Mouse (Mus musculus): ENCODE measurements around the gene Gse1.

The Gse1 gene

DNA sequence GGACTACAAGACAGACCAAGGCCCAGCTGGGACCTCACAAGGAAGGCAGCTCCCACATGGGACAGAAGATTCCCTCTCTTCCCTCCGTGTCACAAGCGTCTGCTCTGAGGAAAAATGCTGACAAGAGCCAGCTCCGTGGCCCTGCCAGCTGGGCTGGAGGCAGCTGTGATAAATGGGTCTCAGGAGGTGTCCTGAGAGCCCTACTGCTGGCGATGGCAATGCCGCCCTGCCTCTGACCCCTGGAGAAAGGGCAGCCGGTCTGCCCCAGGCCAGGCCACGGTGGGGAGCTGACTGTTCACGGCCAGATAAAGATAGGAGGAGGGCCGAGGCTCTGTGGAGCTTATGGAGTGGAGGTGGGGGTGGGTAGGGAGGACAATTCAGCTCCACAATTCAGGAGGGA lies 193.4 kb downstream of the Gse1 start:
- DNase-seq (ENCODE audit: low read depth, low spot score) = no peak

GRCm38 (mm10) chr8:120422236-120422635 lies 194.0 kb downstream of the Gse1 start:
- no peak for DNase-seq (ENCODE audit: low read depth, low spot score)

GRCm38 (mm10) chr8:120423576-120423975 lies 195.3 kb downstream of the Gse1 start:
- no peak for DNase-seq (ENCODE audit: low read depth, low spot score)

DNA sequence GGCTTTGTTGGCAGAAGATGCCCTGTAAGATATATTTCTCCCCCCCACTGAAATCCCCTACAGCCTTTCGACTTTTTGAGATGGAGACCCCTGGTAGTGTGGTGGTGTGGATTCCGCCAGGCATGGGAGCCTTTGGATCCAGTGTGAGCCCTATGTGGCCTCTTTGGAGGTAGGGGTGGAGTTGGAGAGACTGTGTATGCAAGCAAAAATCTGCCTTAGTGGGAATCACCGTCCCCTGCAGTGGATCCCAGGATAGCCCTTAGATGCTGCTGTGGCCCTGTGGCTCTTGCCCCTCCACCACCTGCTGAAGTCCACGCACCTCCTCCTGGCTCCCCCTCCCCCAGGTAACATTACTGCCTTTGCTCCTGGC lies 196.6 kb downstream of the Gse1 start:
- no peak for DNase-seq (ENCODE audit: low read depth, low spot score)

DNA sequence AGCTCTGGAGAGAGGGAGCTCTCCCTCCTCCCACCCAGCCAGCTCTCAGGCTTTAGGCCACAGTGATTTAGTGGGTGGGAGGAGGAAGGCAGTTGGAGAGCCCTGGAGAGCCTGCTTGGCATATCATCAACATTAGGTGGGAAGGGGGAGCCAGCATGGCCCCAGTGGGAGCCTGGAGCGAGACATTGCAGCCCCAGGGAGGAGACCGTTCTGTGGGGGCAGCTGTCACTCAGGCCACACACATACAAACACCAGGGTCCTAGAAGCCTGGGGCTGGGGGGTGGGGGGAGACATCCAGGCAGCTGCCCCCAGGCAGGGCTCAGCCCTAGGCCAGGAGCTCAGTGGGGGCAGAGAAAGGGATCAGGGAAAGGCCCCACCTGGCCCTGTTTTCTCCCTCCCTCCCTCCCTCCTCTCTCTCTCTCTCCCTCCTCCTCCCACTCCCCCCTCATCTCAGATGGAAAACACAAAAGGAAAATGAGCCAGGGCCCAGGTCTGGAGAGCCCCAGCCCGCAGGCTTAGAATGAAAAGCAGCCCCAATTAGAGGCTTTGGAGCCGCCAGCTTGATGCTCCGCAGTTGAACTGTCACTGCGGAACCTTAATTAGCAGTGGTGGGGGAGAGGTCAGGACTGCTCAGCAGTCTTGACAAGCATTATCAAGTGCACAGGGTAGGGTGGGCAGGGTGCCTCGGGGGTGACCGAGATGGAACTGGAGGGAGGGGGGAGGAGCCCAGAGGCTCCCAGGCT lies 197.1 kb downstream of the Gse1 start:
- no peak for DNase-seq (ENCODE audit: low read depth, low spot score)

GRCm38 (mm10) chr8:120426105-120426504 lies 197.8 kb downstream of the Gse1 start:
- DNase-seq (ENCODE audit: low read depth, low spot score) = no peak

DNA sequence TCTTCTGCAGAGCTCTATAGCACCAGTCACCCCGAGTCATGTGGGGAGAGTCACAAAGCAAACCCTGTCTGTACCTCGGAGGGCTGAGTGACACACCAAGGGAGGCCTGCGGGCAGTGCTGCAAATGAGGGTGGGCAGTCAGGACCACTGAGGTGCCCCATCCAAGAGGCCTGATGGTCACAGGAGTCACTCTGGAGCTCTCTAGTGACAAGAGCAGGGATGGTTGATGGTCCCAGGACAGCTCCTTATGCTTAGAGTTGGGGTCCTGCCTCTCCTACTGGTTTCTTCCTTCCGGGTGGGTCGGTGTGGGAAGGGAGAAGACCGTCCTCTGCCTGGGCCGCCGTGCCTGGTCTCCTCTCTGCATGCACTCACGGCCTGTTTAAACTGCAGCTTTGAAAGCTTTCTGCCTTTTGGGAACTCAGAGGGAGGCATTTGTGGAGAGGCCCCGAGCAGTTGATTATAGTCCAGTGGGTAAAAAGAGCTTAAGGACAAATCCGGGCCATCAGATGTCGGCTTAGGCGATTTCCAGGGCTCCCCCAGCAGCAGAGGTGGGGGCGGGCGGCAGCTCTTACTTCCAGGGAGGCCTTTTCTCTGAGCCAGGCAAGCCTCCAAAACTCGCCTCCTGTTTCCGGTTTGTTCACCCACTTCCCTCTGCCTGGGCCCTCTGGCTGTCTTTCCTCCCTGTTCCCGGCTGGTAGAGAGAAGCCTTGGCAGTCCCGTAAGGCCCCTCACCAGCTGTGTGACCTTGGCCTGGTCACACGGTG lies 198.5 kb downstream of the Gse1 start:
- DNase-seq (ENCODE audit: low read depth, low spot score) = no peak

DNA sequence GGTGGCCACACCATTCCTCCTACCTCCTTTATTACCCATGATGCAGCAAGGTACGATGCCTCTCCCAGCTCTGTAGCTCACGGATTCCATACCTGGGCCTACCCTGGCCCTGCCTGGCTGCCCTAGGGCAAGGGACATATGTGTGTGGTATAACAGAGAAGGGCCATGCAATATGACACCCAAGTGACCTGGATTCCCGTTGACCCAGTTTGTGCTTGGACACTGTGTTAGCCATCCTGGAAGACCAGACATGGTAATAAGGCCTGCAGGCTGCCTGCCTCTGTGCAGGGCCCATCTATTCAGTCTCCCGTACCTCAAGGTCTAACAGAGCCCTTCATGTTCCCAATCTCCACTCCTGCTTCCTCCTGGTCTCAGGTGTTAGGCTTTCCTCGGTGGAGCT lies 200.2 kb downstream of the Gse1 start:
- no peak for DNase-seq (ENCODE audit: low read depth, low spot score)

GRCm38 (mm10) chr8:120429116-120429515 lies 200.9 kb downstream of the Gse1 start:
- DNase-seq (ENCODE audit: low read depth, low spot score) = no peak

DNA sequence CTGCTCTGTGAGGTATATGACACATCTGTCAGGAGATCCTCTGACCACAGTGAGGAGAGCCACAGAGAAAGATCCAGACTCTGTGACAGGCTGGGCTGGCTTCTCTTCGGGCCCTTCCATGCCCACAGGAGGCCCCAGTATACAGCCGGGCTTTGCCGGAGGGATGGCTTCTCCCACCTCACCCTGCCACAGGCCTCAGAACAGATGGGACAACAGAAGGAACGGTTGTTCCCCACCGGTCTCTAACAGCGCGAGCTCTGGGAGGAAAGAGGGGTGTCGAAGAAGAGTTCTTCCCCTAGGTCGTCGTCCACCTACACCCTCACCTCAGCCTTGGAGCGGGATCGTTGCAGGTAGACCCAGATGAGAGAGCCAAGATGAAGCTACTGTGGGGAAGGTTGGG lies 202.8 kb downstream of the Gse1 start:
- no peak for DNase-seq (ENCODE audit: low read depth, low spot score)

GRCm38 (mm10) chr8:120432438-120432837 lies 204.2 kb downstream of the Gse1 start:
- no peak for DNase-seq (ENCODE audit: low read depth, low spot score)

DNA sequence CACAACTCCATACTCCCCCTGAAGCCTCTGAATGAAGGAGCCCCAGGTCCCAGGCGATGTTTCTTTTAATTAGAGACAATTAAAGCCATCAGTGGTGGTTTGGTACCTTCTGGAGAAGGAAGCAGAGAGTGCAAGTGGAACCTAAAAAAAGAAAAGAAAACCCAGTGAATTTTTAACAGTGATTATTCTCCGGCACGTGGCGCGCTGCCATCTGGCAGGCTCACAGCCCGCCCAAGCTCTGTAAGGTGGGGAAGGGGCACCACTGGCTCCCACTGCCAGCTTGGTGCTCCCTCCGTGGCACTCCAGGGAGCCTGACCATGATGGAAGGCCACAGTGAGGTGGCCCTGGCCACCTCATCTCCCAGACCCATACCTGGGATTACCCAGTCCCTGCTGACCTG lies 204.9 kb downstream of the Gse1 start:
- no peak for DNase-seq (ENCODE audit: low read depth, low spot score)

DNA sequence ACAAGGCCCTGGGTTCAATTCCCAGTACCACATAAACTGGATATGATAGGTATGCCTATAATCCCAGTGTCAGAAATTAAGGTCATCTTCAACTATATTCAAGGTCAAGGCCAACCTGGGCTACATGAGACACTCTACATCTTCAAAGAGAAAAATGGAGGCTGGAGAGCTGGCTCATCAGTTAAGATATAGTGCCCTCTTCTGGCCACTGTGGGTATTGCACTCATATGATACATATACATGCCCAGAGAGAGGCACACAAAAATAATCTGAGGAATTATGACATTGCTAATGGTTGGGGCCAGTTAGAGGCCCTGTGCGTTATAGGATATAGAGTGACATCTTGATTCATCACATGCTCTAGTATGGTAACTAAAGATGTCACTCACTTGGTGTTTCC lies 205.5 kb downstream of the Gse1 start:
- DNase-seq (ENCODE audit: low read depth, low spot score) = no peak

GRCm38 (mm10) chr8:120435781-120436180 lies 207.5 kb downstream of the Gse1 start:
- no peak for DNase-seq (ENCODE audit: low read depth, low spot score)

DNA sequence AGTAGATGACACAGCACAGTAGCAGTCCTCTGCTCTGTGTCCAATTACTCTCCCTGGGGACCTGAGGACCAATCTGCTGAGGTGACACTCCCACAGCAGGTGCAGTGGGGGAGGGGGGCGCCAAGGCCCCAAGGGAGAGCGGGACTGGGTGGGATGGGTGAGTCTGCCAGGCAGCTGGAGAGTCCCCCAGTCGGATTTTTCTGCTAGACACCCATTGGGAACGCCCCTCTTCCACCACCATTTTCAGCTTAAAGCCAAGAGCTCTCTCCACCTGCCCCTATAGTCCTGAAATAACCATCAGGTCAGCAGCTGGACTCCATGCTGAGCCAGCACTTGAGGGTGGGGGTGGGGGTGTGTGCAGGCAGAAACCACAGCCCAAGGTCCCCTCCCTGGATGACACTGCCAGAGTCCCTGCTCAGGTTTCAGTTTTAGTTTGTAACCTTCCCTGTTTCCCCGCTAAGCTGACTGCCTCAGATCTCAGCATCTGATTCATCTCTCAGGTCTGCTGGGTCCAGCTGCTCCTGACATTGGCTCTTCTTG lies 208.3 kb downstream of the Gse1 start:
- DNase-seq (ENCODE audit: low read depth, low spot score) = no peak

DNA sequence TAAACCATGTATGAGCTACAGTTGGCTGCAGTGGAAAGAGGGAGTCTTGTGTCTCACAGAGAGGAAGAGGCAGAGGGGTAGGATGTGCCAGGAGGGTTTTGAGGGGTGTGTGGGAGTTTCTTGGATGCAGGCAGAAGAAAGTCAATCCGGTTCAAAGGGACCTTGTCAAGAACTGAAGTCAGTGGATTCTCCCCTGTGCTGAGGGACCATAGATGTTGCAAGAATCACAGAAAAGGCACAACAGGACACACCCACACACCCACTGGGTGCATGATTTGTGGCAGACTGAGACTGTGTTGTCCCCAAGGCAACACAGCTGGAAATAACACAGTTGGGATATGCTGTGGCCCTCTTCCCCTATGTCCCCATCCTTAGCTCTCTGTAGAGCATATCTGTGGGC lies 209.0 kb downstream of the Gse1 start:
- DNase-seq (ENCODE audit: low read depth, low spot score) = no peak

GRCm38 (mm10) chr8:120437666-120438395 lies 209.6 kb downstream of the Gse1 start:
- no peak for DNase-seq (ENCODE audit: low read depth, low spot score)

GRCm38 (mm10) chr8:120439309-120439708 lies 211.1 kb downstream of the Gse1 start:
- no peak for DNase-seq (ENCODE audit: low read depth, low spot score)

DNA sequence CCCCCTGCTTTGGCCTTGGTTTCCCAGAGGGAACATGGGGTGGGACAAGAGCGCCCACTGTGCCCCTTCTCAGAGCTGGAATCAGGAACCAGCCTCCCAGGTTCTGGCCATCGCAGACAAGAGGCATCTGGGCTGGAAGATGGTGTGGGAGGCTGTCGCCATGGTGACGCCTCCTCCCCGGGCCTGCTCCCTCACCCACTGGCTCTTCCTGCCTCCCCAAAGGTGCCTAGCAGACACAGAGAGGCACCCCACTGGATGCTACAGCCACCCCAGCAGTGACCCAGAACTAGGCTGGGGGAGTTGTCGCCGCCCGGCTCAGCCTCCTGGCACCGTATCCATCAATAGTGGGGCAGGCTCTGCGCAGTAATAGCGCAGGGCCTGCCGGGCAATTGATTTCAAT lies 212.5 kb downstream of the Gse1 start:
- no peak for DNase-seq (ENCODE audit: low read depth, low spot score)

- DNase-seq (ENCODE audit: low read depth, low spot score) = no peak
These were observed 213.4 kb downstream of the Gse1 start for GRCm38 (mm10) chr8:120441637-120442036.

DNA sequence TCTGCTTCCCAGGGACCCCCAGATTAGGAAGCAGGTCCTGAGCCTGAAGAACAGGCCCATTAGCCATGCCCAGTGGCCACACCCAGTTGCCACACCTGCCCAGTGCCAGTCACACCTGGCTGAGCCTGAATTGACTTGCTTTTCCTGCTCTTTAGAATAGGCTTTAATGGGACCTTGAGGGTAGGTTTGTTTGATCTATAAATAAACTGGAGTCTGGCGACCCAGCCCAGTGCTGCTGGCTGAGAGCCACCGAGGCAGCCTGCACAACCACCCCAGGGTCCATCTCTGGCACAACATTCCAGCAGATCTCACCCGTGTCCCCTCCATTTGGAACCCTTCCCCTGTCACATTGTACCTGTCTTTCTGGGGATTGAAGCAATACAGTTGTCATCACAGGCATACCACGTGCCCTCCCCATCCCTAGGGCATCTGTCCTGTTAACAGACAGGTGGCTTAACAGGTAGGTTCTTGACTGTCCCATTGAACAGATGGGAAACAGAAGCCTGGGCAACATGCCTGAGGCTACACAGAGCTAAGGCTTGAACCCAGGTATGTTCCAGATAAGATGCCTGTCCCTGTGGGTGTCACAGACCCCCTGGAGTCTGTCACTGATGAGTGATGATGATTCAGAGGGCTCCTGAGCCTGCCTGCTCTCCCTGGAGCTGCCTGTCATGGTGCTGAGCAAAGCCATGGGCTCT lies 214.2 kb downstream of the Gse1 start:
- no peak for DNase-seq (ENCODE audit: low read depth, low spot score)

DNA sequence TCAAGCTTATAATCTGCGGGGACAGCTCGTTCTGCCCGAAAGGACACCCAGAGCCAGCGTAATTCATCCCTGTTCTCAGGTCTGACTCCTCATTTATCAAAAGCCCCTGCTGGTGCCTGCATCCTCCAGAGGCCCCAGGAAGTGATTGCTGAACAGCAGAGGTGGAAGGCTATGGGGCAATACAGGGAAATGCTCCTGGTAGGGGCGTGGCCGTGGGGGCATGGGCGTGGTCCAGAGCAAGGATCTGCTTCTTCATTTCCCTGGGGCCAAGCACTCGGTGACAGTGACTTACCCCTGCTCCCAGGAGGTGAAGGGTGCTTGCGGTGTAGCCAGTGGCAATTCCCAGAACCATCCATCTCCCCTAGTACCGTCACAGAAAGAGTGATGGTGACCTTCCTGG lies 217.0 kb downstream of the Gse1 start:
- DNase-seq (ENCODE audit: low read depth, low spot score) = no peak

Measured in embryo, embryonic 11.5 days (tissue).